Comparison of ENCODE assay signal across 8 mouse cellular contexts in the genomic region with DNA sequence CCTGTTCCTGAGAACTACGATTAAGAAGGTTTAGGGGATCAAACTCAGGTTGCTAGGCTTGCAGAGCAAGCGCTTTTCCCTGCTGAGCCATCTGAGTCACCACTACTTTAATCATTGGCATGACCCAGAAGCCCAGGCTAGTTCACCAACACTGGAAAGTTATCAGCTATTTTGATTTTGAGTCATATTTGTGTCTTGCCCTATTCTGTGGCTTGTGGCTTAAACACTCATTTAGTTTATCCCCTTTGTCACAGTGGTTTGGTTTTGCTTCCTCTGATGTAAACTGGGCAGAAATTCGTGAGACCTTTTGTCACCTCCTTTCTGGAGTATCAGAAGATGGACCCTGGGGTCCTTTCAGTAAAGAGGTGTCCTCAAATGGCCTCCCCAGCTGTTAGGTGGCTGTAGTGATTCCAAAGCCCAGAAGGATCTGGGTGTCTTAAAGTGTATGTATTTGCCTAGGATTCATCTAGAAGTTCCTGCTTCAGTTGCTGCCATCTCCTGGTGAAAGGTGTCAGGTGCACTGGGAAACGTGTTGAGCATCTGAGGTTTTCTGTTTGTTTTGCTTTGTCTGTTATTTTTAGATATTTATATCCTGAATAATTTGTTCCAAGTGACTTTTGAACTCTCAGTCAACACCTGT. TPM values are rescaled to one million over a fixed set of nuclear protein-coding genes. Genes with fewer than 3 reads are reported as not detected.
DNase-seq lines count a peak whose midpoint lies in the region; ATAC-seq lines count a peak whose summit lies in the region.
"Had no signal": no experiment of that assay in that cellular context is flagged by ENCODE, and none has a peak within 500 bp of the region (broad histone marks: within the 10 kb centered on the region; RNA-seq: fewer than 3 reads in every experiment).

No protein-coding gene starts in this region.

- no peaks in the 10 kb centered on the region for H3K4me1 ChIP-seq in hindbrain, embryonic 11.5 days (replicated peaks; ENCODE audit: control insufficient read depth, insufficient read depth, low read length)
- H3K4me1 ChIP-seq in hindbrain, embryonic 10.5 days (replicated peaks): no peaks in the 10 kb centered on the region

- 57% methylated on average over 4 of the region's 4 CpGs for WGBS in hindbrain, embryonic 11.5 days
- WGBS in hindbrain, embryonic 10.5 days: 63% methylated on average over 4 of the region's 4 CpGs

- no peak overlapping the region for H3K27ac ChIP-seq in hindbrain, embryonic 11.5 days (ENCODE audit: low read depth, low read length)
- no peak overlapping the region for H3K27ac ChIP-seq in hindbrain, embryonic 10.5 days

- peak; percentile 22 for DNase-seq in hindbrain, embryonic 11.5 days (ENCODE audit: low spot score)
- no peak for DNase-seq in hindbrain, embryonic 10.5 days (ENCODE audit: low spot score)
- DNase-seq in right cerebral cortex, adult 2 months (ENCODE audit: low spot score in 2 of 2): peak; percentile 59 to 66
- no peak for DNase-seq in right cerebral cortex, adult 18-20 months
- DNase-seq in cerebellum, postnatal 25 days: peak; percentile 27 to 64
- DNase-seq in thymus, postnatal 36 days: no peak
- DNase-seq: layer of hippocampus, adult 9-11 months had no signal

- no peaks in the 10 kb centered on the region for H3K27me3 ChIP-seq in hindbrain, embryonic 11.5 days (ENCODE audit: control insufficient read depth, insufficient read depth, low read length)
- H3K27me3 ChIP-seq in hindbrain, embryonic 10.5 days (ENCODE audit: insufficient read depth, poor library complexity, severe bottlenecking): no peaks in the 10 kb centered on the region

- H3K4me3 ChIP-seq in hindbrain, embryonic 11.5 days (ENCODE audit: low read depth, low read length): no peak overlapping the region
- no peak overlapping the region for H3K4me3 ChIP-seq in hindbrain, embryonic 10.5 days

- H3K9ac ChIP-seq in hindbrain, embryonic 11.5 days (ENCODE audit: low read depth, low read length): no peak overlapping the region

- no peaks in the 10 kb centered on the region for H3K9me3 ChIP-seq in hindbrain, embryonic 11.5 days (ENCODE audit: control insufficient read depth, low read length)
- H3K9me3 ChIP-seq in hindbrain, embryonic 10.5 days: no peaks in the 10 kb centered on the region

- H3K36me3 ChIP-seq in hindbrain, embryonic 11.5 days (ENCODE audit: control insufficient read depth, insufficient read depth, low read length): no peaks in the 10 kb centered on the region
- no peaks in the 10 kb centered on the region for H3K36me3 ChIP-seq in hindbrain, embryonic 10.5 days

- no peak overlapping the region for H3K4me2 ChIP-seq in hindbrain, embryonic 11.5 days (replicated peaks; ENCODE audit: low read depth, low read length)

- ATAC-seq in hindbrain, embryonic 11.5 days (ENCODE audit: low FRiP score): no peak
- ATAC-seq in megakaryocyte-erythroid progenitor cell, adult 5-6 weeks (replicated peaks; ENCODE audit: low FRiP score, low TSS enrichment, poor library complexity, severe bottlenecking): no peak

RNA-seq across cellular contexts. Expression of a gene that starts 20.3 kb away (rescaled TPM):
- 0.19 and 0.32 TPM in 2 replicates for polyA plus RNA-seq in hindbrain, embryonic 11.5 days (2014; fragmentation: Nextera tagmentation; extraction: Ambion mirVana)
- polyA plus RNA-seq in hindbrain, embryonic 10.5 days (2016; fragmentation: Nextera tagmentation; extraction: Ambion mirVana): 0.11 and 0.41 TPM in 2 replicates
- not detected in 2 replicates for total RNA-seq in megakaryocyte-erythroid progenitor cell, adult 5-6 weeks (2014; fragmentation: Nextera tagmentation)
- total RNA-seq in megakaryocyte-erythroid progenitor cell, adult 5-6 weeks (2017): not detected in 2 replicates

Comparison
In these comparisons a context has a peak if more than half of its experiments do, and no peak if none do; other contexts are left out.
1. DNase-seq: peak in hindbrain, embryonic 11.5 days (single experiment), right cerebral cortex, adult 2 months (2 of 2) and cerebellum, postnatal 25 days (2 of 2); none in hindbrain, embryonic 10.5 days (single experiment), right cerebral cortex, adult 18-20 months (single experiment) and thymus, postnatal 36 days (0 of 2).